Comparison of ENCODE assay signal across 10 mouse cellular contexts in the genomic region with DNA sequence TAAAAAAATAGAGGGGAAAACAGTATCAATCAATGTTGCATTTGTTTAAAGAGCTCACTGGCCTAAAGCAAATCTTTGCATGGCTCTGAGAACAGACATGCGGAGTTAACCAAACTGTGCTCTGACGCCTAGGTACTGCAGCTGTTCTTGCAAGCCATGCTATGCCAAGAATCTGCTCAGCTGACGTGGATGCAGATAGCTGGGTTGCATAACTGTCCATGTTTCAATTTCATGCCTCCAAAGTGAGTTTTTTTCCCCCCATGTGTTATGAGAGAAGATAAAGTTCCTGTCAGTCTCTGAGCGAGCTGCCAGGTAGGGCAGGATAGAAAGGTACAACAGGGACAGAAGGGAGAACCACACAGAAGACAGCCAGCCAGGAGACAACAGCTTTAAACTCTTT. TPM values are rescaled to one million over a fixed set of nuclear protein-coding genes. Genes with fewer than 3 reads are reported as not detected.
DNase-seq lines count a peak whose midpoint lies in the region; ATAC-seq lines count a peak whose summit lies in the region.
"Had no signal": no experiment of that assay in that cellular context is flagged by ENCODE, and none has a peak within 500 bp of the region (broad histone marks: within the 10 kb centered on the region; RNA-seq: fewer than 3 reads in every experiment).

No protein-coding gene starts in this region.

- no peaks in the 10 kb centered on the region for H3K27me3 ChIP-seq in heart, embryonic 15.5 days
- H3K27me3 ChIP-seq in lung, embryonic 15.5 days = no peaks in the 10 kb centered on the region
- H3K27me3 ChIP-seq in kidney, embryonic 16.5 days (ENCODE audit: insufficient read depth, low read length) = no peaks in the 10 kb centered on the region
- H3K27me3 ChIP-seq: limb, embryonic 15.5 days had no signal

- H3K4me3 ChIP-seq in heart, embryonic 15.5 days = no peak overlapping the region
- H3K4me3 ChIP-seq in lung, embryonic 15.5 days = no peak overlapping the region
- H3K4me3 ChIP-seq in kidney, embryonic 16.5 days (ENCODE audit: low read length) = no peak overlapping the region
- H3K4me3 ChIP-seq: limb, embryonic 15.5 days had no signal

- H3K9ac ChIP-seq in heart, embryonic 15.5 days = no peak overlapping the region
- H3K9ac ChIP-seq in lung, embryonic 15.5 days = no peak overlapping the region
- H3K9ac ChIP-seq in kidney, embryonic 16.5 days (replicated peaks; ENCODE audit: low read length) = no peak overlapping the region
- H3K9ac ChIP-seq: limb, embryonic 15.5 days had no signal

- 0 out of 2 replicates have a peak, but pooled peaks have one; percentile 62 for ATAC-seq in heart, embryonic 15.5 days (replicated peaks; ENCODE audit: insufficient number of reproducible peaks, insufficient read depth, low FRiP score, low read depth)
- peak; percentile 31; the same call in 1 of the 2 replicates for ATAC-seq in lung, embryonic 15.5 days (ENCODE audit: borderline replicate concordance, extremely low read depth, low FRiP score, low TSS enrichment)
- ATAC-seq in kidney, embryonic 16.5 days (ENCODE audit: low FRiP score, low TSS enrichment) = no peak

- 17% methylated on average over 4 of the region's 4 CpGs for WGBS in heart, embryonic 15.5 days
- 18% methylated on average over 4 of the region's 4 CpGs for WGBS in lung, embryonic 15.5 days
- 51% methylated on average over 4 of the region's 4 CpGs for WGBS in kidney, embryonic 16.5 days

- peak overlapping the region; percentile 60 for H3K27ac ChIP-seq in heart, embryonic 15.5 days
- no peak overlapping the region for H3K27ac ChIP-seq in lung, embryonic 15.5 days
- no peak overlapping the region for H3K27ac ChIP-seq in kidney, embryonic 16.5 days (ENCODE audit: low read length)
- H3K27ac ChIP-seq: limb, embryonic 15.5 days had no signal

- peak overlapping the region; percentile 22; the same call in 1 of the 2 replicates for H3K4me2 ChIP-seq in heart, embryonic 15.5 days
- H3K4me2 ChIP-seq in lung, embryonic 15.5 days = no peak overlapping the region
- no peak overlapping the region for H3K4me2 ChIP-seq in kidney, embryonic 16.5 days (replicated peaks; ENCODE audit: low read depth, low read length)
- H3K4me2 ChIP-seq: limb, embryonic 15.5 days had no signal

- peak; percentile 68 for DNase-seq in layer of hippocampus, adult 11-12 months (ENCODE audit: low spot score)
- DNase-seq in layer of hippocampus, adult 9-10 months (ENCODE audit: low spot score) = no peak
- DNase-seq in brain, adult 2 months (ENCODE audit: low read depth, low spot score) = peak; percentile 86
- DNase-seq in ovary, postnatal 36 days (ENCODE audit: low spot score) = no peak
- DNase-seq in spleen, adult 12 weeks (ENCODE audit: low spot score) = no peak
- DNase-seq: cerebellum, adult 9-11 months had no signal

- H3K9me3 ChIP-seq in heart, embryonic 15.5 days (replicated peaks) = no peaks in the 10 kb centered on the region
- H3K9me3 ChIP-seq in lung, embryonic 15.5 days = no peaks in the 10 kb centered on the region
- H3K9me3 ChIP-seq in kidney, embryonic 16.5 days (ENCODE audit: low read length) = no peaks in the 10 kb centered on the region
- H3K9me3 ChIP-seq: limb, embryonic 15.5 days had no signal

- no peaks in the 10 kb centered on the region for H3K36me3 ChIP-seq in heart, embryonic 15.5 days
- no peaks in the 10 kb centered on the region for H3K36me3 ChIP-seq in lung, embryonic 15.5 days
- no peaks in the 10 kb centered on the region for H3K36me3 ChIP-seq in kidney, embryonic 16.5 days (ENCODE audit: insufficient read depth, low read length)
- H3K36me3 ChIP-seq: limb, embryonic 15.5 days had no signal

- H3K4me1 ChIP-seq in heart, embryonic 15.5 days (replicated peaks) = peaks cover 20% of the 10 kb centered on the region
- H3K4me1 ChIP-seq in lung, embryonic 15.5 days = 0 out of 2 replicates have a peak, but pooled peaks cover 6% of the 10 kb centered on the region
- peaks cover 11% of the 10 kb centered on the region for H3K4me1 ChIP-seq in kidney, embryonic 16.5 days (ENCODE audit: insufficient read depth, low read length)

RNA-seq across cellular contexts. Expression of gene Mfsd4b1, which starts 44.2 kb away (rescaled TPM):
- polyA plus RNA-seq in heart, embryonic 15.5 days (2015; fragmentation: Nextera tagmentation; extraction: Ambion mirVana) = 0.62 and 1.0 TPM in 2 replicates
- polyA plus RNA-seq in lung, embryonic 15.5 days (2015; fragmentation: Nextera tagmentation; extraction: Ambion mirVana) = 0.21 TPM in 1 of 2 replicates, not detected in the other
- 9.0 and 12.0 TPM in 2 replicates for polyA plus RNA-seq in kidney, embryonic 16.5 days (2015; fragmentation: Nextera tagmentation; extraction: Ambion mirVana)

Comparison
In these comparisons a context has a peak if more than half of its experiments do, and no peak if none do; other contexts are left out.
1. DNase-seq: peak in layer of hippocampus, adult 11-12 months (single experiment) and brain, adult 2 months (single experiment); none in layer of hippocampus, adult 9-10 months (single experiment), ovary, postnatal 36 days (single experiment) and spleen, adult 12 weeks (single experiment).